Mouse (Mus musculus) C2C12 (cell line): ENCODE results near the gene Ccna1. TPM values are rescaled to one million over a fixed set of nuclear protein-coding genes. Genes with fewer than 3 reads are reported as not detected.

Experiments used
- H3K27me3 ChIP-seq: one replicate; pipeline ENCODE4 v1.6.1; 2011; ENCODE audit not compliant: control insufficient read depth, insufficient read depth, insufficient read length
- H3K36me3 ChIP-seq: one replicate; pipeline ENCODE4 v1.6.1; 2011; ENCODE audit not compliant: control insufficient read depth, insufficient read depth
- H3K4me3 ChIP-seq: one replicate; pipeline ENCODE4 v1.5.1; 2011; ENCODE audit warnings: mild to moderate bottlenecking, control low read depth; ENCODE audit not compliant: poor library complexity, insufficient read depth, severe bottlenecking
- H3K79me2 ChIP-seq: one replicate; pipeline ENCODE4 v1.6.1; 2011; ENCODE audit not compliant: control insufficient read depth, insufficient read depth
- H3K79me3 ChIP-seq: one replicate; pipeline ENCODE4 v1.6.1; 2011; ENCODE audit warnings: low read depth, control low read depth
- H3ac ChIP-seq: one replicate; pipeline ENCODE3; 2011; ENCODE audit warnings: low read depth; ENCODE audit not compliant: control insufficient read depth, insufficient read length
- CEBPB ChIP-seq: IDR thresholded peaks from one replicate; pipeline ENCODE4 v1.6.1; 2011; ENCODE audit warnings: low read depth, mild to moderate bottlenecking, control low read depth, moderate library complexity
- CTCF ChIP-seq: IDR thresholded peaks from one replicate; pipeline ENCODE4 v1.5.1; 2011; ENCODE audit not compliant: control insufficient read depth, insufficient read depth, insufficient read length
- FOSL1 ChIP-seq: IDR thresholded peaks from one replicate; pipeline ENCODE4 v1.8.0; 2011; ENCODE audit warnings: mild to moderate bottlenecking, low read length; ENCODE audit not compliant: poor library complexity, insufficient read depth, severe bottlenecking
- MAX ChIP-seq: IDR thresholded peaks from one replicate; pipeline ENCODE4 v1.6.1; 2011; ENCODE audit warnings: mild to moderate bottlenecking, control low read depth
- MYOD1 ChIP-seq: IDR thresholded peaks from one replicate; pipeline ENCODE4 v1.6.1; 2011; ENCODE audit warnings: low read depth; ENCODE audit not compliant: control insufficient read depth, insufficient read length
- MYOG ChIP-seq: IDR thresholded peaks from one replicate; pipeline ENCODE4 v1.6.1; 2011; ENCODE audit not compliant: control insufficient read depth, insufficient read length; ENCODE audit errors: extremely low read depth
- USF1 ChIP-seq: IDR thresholded peaks from one replicate; pipeline ENCODE4 v1.6.1; 2011; ENCODE audit warnings: low read depth, mild to moderate bottlenecking, control low read depth, moderate library complexity
- polyA plus RNA-seq: library from polyadenylated mRNA; unstranded; fragments of >200 nt; fragmentation: generic; extraction: Trizol; gene quantifications from one replicate; pipeline ENCODE4 v1.2.1, GENCODE M21; 2012; ENCODE audit warnings: missing spikeins

Ccna1 gene
- polyA plus RNA-seq, 1 experiment: not detected

GRCm38 (mm10) chr3:55037608-55038007 is 17.7 kb downstream of the Ccna1 start:
- Histone ChIP-seq H3K4me3 (no peak overlapping the region), H3K79me3 (no peaks in the 10 kb centered on the region), H3K79me2 (no peaks in the 10 kb centered on the region), H3K27me3 (peaks cover 3% of the 10 kb centered on the region), H3K36me3 (no peaks in the 10 kb centered on the region), H3ac (no peak overlapping the region)
- TF ChIP-seq MYOG (no peak), FOSL1 (no peak), CTCF (no peak), MAX (no peak), MYOD1 (no peak), USF1 (no peak), CEBPB (no peak)

GRCm38 (mm10) chr3:55027271-55027840 is 27.9 kb downstream of the Ccna1 start:
- no peaks in the 10 kb centered on the region for H3K79me3 ChIP-seq
- no peaks in the 10 kb centered on the region for H3K79me2 ChIP-seq
- no peak overlapping the region for H3ac ChIP-seq
- TF ChIP-seq CEBPB (no peak), FOSL1 (no peak), CTCF (no peak), MAX (no peak), MYOG (no peak), MYOD1 (no peak), USF1 (no peak)
- no peaks in the 10 kb centered on the region for H3K36me3 ChIP-seq
- H3K27me3 ChIP-seq: peaks cover 12% of the 10 kb centered on the region
- no peak overlapping the region for H3K4me3 ChIP-seq

GRCm38 (mm10) chr3:55025502-55025901 is 29.8 kb downstream of the Ccna1 start:
- no peaks in the 10 kb centered on the region for H3K79me2 ChIP-seq
- TF ChIP-seq USF1: no peak
- TF ChIP-seq CEBPB: no peak
- no peak for TF ChIP-seq CTCF
- no peak for TF ChIP-seq MYOD1
- TF ChIP-seq MAX: no peak
- no peak for TF ChIP-seq MYOG
- TF ChIP-seq FOSL1: no peak
- no peak overlapping the region for H3K4me3 ChIP-seq

GRCm38 (mm10) chr3:55023347-55023746 is 32.0 kb downstream of the Ccna1 start:
- Histone ChIP-seq H3K79me3 (no peaks in the 10 kb centered on the region), H3K27me3 (peaks cover 9% of the 10 kb centered on the region), H3K4me3 (no peak overlapping the region), H3K79me2 (no peaks in the 10 kb centered on the region), H3K36me3 (no peaks in the 10 kb centered on the region), H3ac (no peak overlapping the region)
- no peak for TF ChIP-seq MYOG
- TF ChIP-seq USF1: no peak
- TF ChIP-seq MAX: no peak

More at GRCm38 (mm10) chr3:55025502-55025901, 29.8 kb downstream of the Ccna1 start:
- no peak overlapping the region for H3ac ChIP-seq
- peaks cover 10% of the 10 kb centered on the region for H3K27me3 ChIP-seq
- no peaks in the 10 kb centered on the region for H3K36me3 ChIP-seq
- no peaks in the 10 kb centered on the region for H3K79me3 ChIP-seq

- TF ChIP-seq USF1 (no peak), CTCF (no peak), MAX (no peak), FOSL1 (no peak), MYOG (no peak), CEBPB (no peak), MYOD1 (no peak)
- no peaks in the 10 kb centered on the region for H3K79me2 ChIP-seq
Observed at GRCm38 (mm10) chr3:55022247-55022646, 33.1 kb downstream of the Ccna1 start.

GRCm38 (mm10) chr3:55012536-55012935 is 42.8 kb downstream of the Ccna1 start:
- Histone ChIP-seq H3K36me3 (no peaks in the 10 kb centered on the region), H3K79me3 (no peaks in the 10 kb centered on the region), H3K4me3 (no peak overlapping the region), H3K27me3 (peaks cover 4% of the 10 kb centered on the region), H3ac (no peak overlapping the region), H3K79me2 (no peaks in the 10 kb centered on the region)
- TF ChIP-seq CTCF: no peak
- no peak for TF ChIP-seq MAX
- TF ChIP-seq CEBPB: no peak
- TF ChIP-seq FOSL1: no peak
- no peak for TF ChIP-seq MYOD1
- TF ChIP-seq MYOG: no peak
- TF ChIP-seq USF1: no peak

More at GRCm38 (mm10) chr3:55022247-55022646, 33.1 kb downstream of the Ccna1 start:
- Histone ChIP-seq H3K36me3 (no peaks in the 10 kb centered on the region), H3ac (no peak overlapping the region), H3K4me3 (no peak overlapping the region), H3K79me3 (no peaks in the 10 kb centered on the region), H3K27me3 (peaks cover 20% of the 10 kb centered on the region)
